Mouse (Mus musculus): ENCODE measurements at regions not wholly inside any gene's neighbourhood (a gene's known extent, or its start where the extent isn't known, plus 50 kb on each side); places are given as distances from the start of the nearest gene placed in this dataset.

DNA sequence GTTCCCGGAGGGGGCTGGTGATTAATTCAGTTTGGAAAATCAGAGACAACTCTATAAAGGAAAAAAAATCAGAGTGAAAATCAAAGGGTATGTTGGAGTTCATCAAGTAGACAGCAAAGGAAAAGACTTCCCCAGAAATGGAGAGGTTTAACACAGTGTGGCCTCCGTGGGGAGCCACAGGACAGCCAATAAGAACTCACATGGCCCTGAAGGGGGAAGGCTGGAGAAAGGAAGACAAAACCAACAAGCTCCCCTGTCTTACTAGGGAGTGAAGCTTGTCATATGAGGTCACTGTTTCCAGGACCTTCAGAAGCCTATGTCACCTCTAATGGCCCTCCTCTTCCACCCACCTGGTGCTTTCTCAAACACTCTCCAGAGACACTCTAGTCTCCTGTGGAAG lies 187.1 kb upstream of the Nckap5 start:
- 72% methylated on average over 2 of the region's 2 CpGs for WGBS
- no peaks in the 10 kb centered on the region for H3K36me3 ChIP-seq (ENCODE audit: control insufficient read depth, insufficient read depth, low read length)
- no peaks in the 10 kb centered on the region for H3K4me1 ChIP-seq (ENCODE audit: control insufficient read depth, insufficient read depth, low read length)
- H3K27me3 ChIP-seq (ENCODE audit: control insufficient read depth, insufficient read depth, low read length) = no peaks in the 10 kb centered on the region
- no peak overlapping the region for H3K9ac ChIP-seq (ENCODE audit: low read depth, low read length)
- H3K27ac ChIP-seq (ENCODE audit: low read depth, low read length) = no peak overlapping the region
- ATAC-seq (ENCODE audit: low FRiP score, low TSS enrichment) = peak; percentile 71; the same call in 1 of the 2 replicates
- H3K4me2 ChIP-seq (replicated peaks; ENCODE audit: low read depth, low read length) = no peak overlapping the region
- H3K9me3 ChIP-seq (ENCODE audit: control insufficient read depth, low read length) = no peaks in the 10 kb centered on the region
- H3K4me3 ChIP-seq (ENCODE audit: low read length) = no peak overlapping the region

DNA sequence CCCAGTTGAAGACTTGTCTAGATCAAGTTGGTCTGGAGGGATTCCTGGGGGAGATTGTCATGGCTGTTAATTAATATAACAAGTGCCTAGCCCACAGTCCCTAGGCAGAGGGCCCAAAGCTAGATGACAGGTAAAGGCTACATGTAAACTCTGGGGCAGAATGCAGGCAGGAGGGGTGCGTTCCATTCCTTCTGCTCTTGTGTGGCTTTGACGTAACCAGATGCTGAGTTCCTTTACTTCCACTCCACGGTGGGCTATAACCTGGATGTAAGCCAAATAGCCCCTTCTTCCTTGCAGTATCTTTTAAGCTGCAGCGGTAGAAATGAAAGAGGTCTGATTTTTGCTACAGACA lies 185.3 kb upstream of the Nckap5 start:
- no peak for ATAC-seq (ENCODE audit: low FRiP score, low TSS enrichment)
- 74% methylated on average over 4 of the region's 4 CpGs for WGBS
- no peak overlapping the region for H3K4me3 ChIP-seq (ENCODE audit: low read length)
- H3K9me3 ChIP-seq (ENCODE audit: control insufficient read depth, low read length) = no peaks in the 10 kb centered on the region
- no peaks in the 10 kb centered on the region for H3K36me3 ChIP-seq (ENCODE audit: control insufficient read depth, insufficient read depth, low read length)
- H3K4me2 ChIP-seq (replicated peaks; ENCODE audit: low read depth, low read length) = no peak overlapping the region
- H3K27ac ChIP-seq (ENCODE audit: low read depth, low read length) = no peak overlapping the region
- H3K27me3 ChIP-seq (ENCODE audit: control insufficient read depth, insufficient read depth, low read length) = no peaks in the 10 kb centered on the region
- H3K4me1 ChIP-seq (ENCODE audit: control insufficient read depth, insufficient read depth, low read length) = no peaks in the 10 kb centered on the region
- no peak overlapping the region for H3K9ac ChIP-seq (ENCODE audit: low read depth, low read length)

DNA sequence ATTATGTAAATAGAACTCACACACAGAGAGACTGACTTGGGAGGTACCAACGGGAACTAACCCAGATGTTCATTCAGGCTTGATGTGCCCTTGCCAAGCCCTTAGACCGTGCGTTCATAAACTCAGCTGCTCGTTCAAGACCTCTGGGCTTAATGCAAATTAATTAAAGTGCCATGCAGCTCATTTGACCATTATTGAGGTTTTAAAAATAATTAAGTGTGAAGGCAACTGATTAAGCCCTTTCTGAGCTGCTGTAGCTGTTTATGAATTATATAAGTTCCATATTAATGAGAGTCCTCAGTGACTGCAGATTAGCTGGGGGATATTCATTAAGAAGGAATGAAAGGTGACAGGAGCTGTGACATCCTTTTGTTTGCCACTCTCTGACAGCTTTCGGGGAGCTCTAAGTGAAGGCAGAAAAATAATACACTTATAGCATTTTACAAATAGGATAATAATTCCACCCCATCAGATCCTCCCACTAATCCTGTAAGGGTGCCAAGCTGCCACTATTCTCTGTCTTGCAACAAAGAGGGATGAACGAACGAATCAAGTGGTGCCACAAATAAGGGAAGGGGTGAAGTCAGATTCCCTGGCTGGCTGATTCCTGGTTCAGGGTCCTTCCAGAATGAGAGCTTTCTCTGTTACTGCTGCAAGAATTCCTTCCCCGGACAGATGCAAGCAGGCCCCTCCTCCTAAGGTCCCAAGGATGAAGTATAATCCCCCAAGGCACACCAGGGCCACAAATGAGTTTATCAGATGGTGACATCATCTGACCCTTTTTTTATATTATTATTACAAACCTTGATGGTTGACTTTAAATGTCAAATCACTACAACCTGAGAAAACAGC lies 184.7 kb upstream of the Nckap5 start:
- Histone ChIP-seq H3K4me3 (ENCODE audit: low read length) (no peak overlapping the region), H3K9me3 (ENCODE audit: control insufficient read depth, low read length) (no peaks in the 10 kb centered on the region), H3K4me1 (ENCODE audit: control insufficient read depth, insufficient read depth, low read length) (no peaks in the 10 kb centered on the region), H3K27me3 (ENCODE audit: control insufficient read depth, insufficient read depth, low read length) (no peaks in the 10 kb centered on the region), H3K27ac (ENCODE audit: low read depth, low read length) (no peak overlapping the region), H3K4me2 (replicated peaks; ENCODE audit: low read depth, low read length) (no peak overlapping the region), H3K36me3 (ENCODE audit: control insufficient read depth, insufficient read depth, low read length) (no peaks in the 10 kb centered on the region), H3K9ac (ENCODE audit: low read depth, low read length) (no peak overlapping the region)
- ATAC-seq (ENCODE audit: low FRiP score, low TSS enrichment) = no peak
- 44% methylated on average over 8 of the region's 8 CpGs for WGBS

DNA sequence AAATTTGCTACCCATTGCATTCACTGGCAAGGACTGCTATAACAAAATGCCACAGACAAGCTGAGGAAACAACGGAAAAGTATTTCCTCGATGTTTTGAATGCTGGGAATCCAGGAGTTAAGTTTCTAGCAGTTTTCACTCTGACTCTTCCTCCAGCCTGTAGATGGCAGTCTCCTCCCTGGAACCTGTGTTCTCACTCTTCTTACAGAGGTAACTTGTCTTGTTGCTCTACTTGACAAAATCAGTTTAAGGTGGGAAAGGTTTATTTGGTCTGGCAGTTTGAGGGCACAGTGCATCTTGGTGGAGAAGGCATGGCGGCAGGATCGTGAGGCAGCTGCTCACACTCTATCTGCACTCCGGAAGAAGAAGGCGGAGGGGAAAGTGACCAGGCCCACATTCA lies 181.3 kb upstream of the Nckap5 start:
- WGBS = 71% methylated on average over 6 of the region's 6 CpGs
- Histone ChIP-seq H3K9ac (ENCODE audit: low read depth, low read length) (no peak overlapping the region), H3K4me2 (replicated peaks; ENCODE audit: low read depth, low read length) (no peak overlapping the region), H3K4me3 (ENCODE audit: low read length) (no peak overlapping the region), H3K27me3 (ENCODE audit: control insufficient read depth, insufficient read depth, low read length) (no peaks in the 10 kb centered on the region), H3K27ac (ENCODE audit: low read depth, low read length) (no peak overlapping the region), H3K36me3 (ENCODE audit: control insufficient read depth, insufficient read depth, low read length) (no peaks in the 10 kb centered on the region), H3K4me1 (ENCODE audit: control insufficient read depth, insufficient read depth, low read length) (no peaks in the 10 kb centered on the region), H3K9me3 (ENCODE audit: control insufficient read depth, low read length) (no peaks in the 10 kb centered on the region)
- no peak for ATAC-seq (ENCODE audit: low FRiP score, low TSS enrichment)

DNA sequence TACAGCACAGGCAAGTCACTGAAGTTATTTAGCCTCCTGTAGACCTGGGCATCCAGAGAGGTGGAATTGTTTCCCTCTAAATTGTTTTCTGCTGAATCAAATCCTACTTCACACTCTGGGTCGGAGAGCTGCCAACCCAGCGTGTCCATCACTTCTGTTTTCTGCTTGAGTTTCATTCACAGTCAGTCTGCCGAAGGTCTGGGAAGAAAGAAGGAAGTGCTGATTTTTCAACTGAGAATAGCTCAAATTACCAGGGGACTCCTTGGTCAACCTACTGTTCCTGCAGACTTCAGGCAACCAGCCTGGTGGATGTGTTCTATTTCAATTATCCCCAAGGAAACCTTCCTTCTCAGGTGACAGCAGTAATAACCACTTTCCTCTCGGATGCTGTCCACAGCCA lies 179.1 kb upstream of the Nckap5 start:
- no peak overlapping the region for H3K4me2 ChIP-seq (replicated peaks; ENCODE audit: low read depth, low read length)
- H3K27ac ChIP-seq (ENCODE audit: low read depth, low read length) = no peak overlapping the region
- WGBS = 64% methylated on average over 4 of the region's 4 CpGs
- H3K4me1 ChIP-seq (ENCODE audit: control insufficient read depth, insufficient read depth, low read length) = no peaks in the 10 kb centered on the region
- H3K27me3 ChIP-seq (ENCODE audit: control insufficient read depth, insufficient read depth, low read length) = no peaks in the 10 kb centered on the region
- H3K36me3 ChIP-seq (ENCODE audit: control insufficient read depth, insufficient read depth, low read length) = no peaks in the 10 kb centered on the region
- no peak overlapping the region for H3K4me3 ChIP-seq (ENCODE audit: low read length)
- no peaks in the 10 kb centered on the region for H3K9me3 ChIP-seq (ENCODE audit: control insufficient read depth, low read length)
- H3K9ac ChIP-seq (ENCODE audit: low read depth, low read length) = no peak overlapping the region
- ATAC-seq (ENCODE audit: low FRiP score, low TSS enrichment) = no peak

DNA sequence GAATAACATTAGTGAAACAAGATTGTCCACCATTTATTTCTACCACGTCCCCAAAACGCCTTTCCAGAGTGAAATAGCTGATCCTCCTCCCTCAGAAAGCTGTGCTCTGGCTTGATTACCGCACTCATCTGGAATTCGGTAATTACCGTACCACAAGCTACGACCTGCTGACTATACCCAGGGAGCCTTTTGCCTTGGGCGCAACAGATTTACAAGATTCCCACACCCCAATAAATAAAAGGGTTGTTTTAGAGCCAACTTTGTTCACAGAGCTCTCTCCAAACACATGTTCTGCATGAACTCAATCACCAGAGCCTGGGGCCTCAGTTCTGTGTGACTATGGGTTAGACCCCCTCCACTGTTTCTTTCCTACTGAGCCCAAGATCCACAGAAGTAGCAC lies 171.1 kb upstream of the Nckap5 start:
- Histone ChIP-seq H3K27ac (ENCODE audit: low read depth, low read length) (no peak overlapping the region), H3K4me1 (ENCODE audit: control insufficient read depth, insufficient read depth, low read length) (no peaks in the 10 kb centered on the region), H3K4me2 (replicated peaks; ENCODE audit: low read depth, low read length) (no peak overlapping the region), H3K27me3 (ENCODE audit: control insufficient read depth, insufficient read depth, low read length) (no peaks in the 10 kb centered on the region), H3K9me3 (ENCODE audit: control insufficient read depth, low read length) (no peaks in the 10 kb centered on the region), H3K9ac (ENCODE audit: low read depth, low read length) (no peak overlapping the region), H3K4me3 (ENCODE audit: low read length) (no peak overlapping the region), H3K36me3 (ENCODE audit: control insufficient read depth, insufficient read depth, low read length) (no peaks in the 10 kb centered on the region)
- 56% methylated on average over 7 of the region's 7 CpGs for WGBS
- no peak for ATAC-seq (ENCODE audit: low FRiP score, low TSS enrichment)

DNA sequence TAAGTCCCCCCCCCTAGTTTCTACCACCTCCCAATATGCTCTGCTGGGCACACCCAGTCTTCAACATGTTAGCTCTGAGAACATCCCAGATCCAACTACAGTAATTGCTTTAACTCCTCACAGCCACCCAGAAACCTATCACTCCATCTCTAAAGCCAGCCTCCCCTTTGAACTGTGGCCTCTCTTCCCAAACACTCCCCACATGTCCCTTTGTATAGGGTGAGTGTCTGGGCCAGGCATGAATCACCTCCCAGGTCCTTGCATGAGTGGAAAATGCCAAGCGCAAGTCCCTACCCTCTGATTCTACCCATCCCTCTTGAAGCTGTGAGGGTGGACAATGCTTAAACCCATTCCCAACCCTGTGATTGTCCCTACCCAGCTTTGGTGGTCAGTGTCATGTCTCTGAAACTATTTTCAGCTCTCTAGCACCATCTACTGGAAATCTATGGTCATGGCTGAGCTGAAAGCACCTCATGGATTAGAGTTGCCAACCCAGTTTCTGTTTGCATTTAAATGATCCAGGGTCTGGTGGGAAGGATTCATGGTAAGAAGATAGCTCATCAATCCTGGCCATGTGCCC lies 162.6 kb upstream of the Nckap5 start:
- Histone ChIP-seq H3K4me2 (replicated peaks; ENCODE audit: low read depth, low read length) (no peak overlapping the region), H3K4me3 (ENCODE audit: low read length) (no peak overlapping the region), H3K36me3 (ENCODE audit: control insufficient read depth, insufficient read depth, low read length) (no peaks in the 10 kb centered on the region), H3K9ac (ENCODE audit: low read depth, low read length) (no peak overlapping the region), H3K27me3 (ENCODE audit: control insufficient read depth, insufficient read depth, low read length) (no peaks in the 10 kb centered on the region), H3K4me1 (ENCODE audit: control insufficient read depth, insufficient read depth, low read length) (no peaks in the 10 kb centered on the region), H3K9me3 (ENCODE audit: control insufficient read depth, low read length) (no peaks in the 10 kb centered on the region), H3K27ac (ENCODE audit: low read depth, low read length) (no peak overlapping the region)
- ATAC-seq (ENCODE audit: low FRiP score, low TSS enrichment) = peak; percentile 66
- 81% methylated on average over 1 of the region's 1 CpGs for WGBS

DNA sequence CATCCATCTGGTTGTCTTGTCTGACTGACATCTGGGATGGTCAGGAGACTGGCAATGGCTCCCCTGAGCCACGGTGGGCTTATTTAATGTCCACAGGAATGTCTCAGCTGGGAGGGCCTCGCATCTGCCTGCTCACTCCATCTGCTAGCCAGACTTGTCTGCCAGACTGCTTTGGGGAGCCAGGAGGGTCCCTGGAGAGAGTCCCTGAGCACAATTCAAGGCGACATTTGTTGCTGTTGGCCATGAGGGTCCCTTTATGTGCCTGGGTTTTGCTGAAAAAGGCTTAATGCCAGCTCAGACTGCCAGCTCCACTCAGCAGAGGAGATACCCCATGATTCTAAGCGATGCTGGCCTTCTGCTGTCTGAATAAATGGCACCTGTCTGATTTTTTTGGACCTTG lies 161.8 kb upstream of the Nckap5 start:
- WGBS = 68% methylated on average over 4 of the region's 4 CpGs
- Histone ChIP-seq H3K9me3 (ENCODE audit: control insufficient read depth, low read length) (no peaks in the 10 kb centered on the region), H3K27ac (ENCODE audit: low read depth, low read length) (no peak overlapping the region), H3K27me3 (ENCODE audit: control insufficient read depth, insufficient read depth, low read length) (no peaks in the 10 kb centered on the region), H3K4me3 (ENCODE audit: low read length) (no peak overlapping the region), H3K9ac (ENCODE audit: low read depth, low read length) (no peak overlapping the region), H3K36me3 (ENCODE audit: control insufficient read depth, insufficient read depth, low read length) (no peaks in the 10 kb centered on the region), H3K4me1 (ENCODE audit: control insufficient read depth, insufficient read depth, low read length) (no peaks in the 10 kb centered on the region), H3K4me2 (replicated peaks; ENCODE audit: low read depth, low read length) (no peak overlapping the region)
- no peak for ATAC-seq (ENCODE audit: low FRiP score, low TSS enrichment)

DNA sequence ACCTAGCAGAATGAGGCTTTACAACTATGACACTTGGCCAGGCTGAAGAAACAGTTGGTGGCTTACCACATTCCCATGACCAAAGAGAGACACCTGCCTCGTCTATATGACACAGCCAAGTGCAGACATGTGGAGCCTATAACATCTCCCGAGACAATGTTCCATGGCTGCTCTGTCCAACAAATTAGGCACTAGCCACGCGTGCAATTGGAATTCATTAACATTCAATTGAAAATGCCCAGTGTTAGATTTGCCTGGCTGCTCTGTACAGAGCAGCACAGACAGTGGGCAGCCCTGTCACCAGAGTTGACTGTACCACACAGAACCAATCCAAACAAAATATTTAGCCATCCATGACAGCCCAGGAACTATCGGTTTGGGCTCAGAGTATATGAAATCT lies 152.2 kb upstream of the Nckap5 start:
- 0 out of 2 replicates have a peak, but pooled peaks have one; percentile 16 for ATAC-seq (ENCODE audit: low FRiP score, low TSS enrichment)
- 83% methylated on average over 5 of the region's 5 CpGs for WGBS

More for the DNA sequence above, 152.2 kb upstream of the Nckap5 start:
- Histone ChIP-seq H3K36me3 (ENCODE audit: control insufficient read depth, insufficient read depth, low read length) (no peaks in the 10 kb centered on the region), H3K4me1 (ENCODE audit: control insufficient read depth, insufficient read depth, low read length) (no peaks in the 10 kb centered on the region), H3K9me3 (ENCODE audit: control insufficient read depth, low read length) (no peaks in the 10 kb centered on the region), H3K4me3 (ENCODE audit: low read length) (no peak overlapping the region), H3K9ac (ENCODE audit: low read depth, low read length) (no peak overlapping the region), H3K4me2 (replicated peaks; ENCODE audit: low read depth, low read length) (no peak overlapping the region), H3K27ac (ENCODE audit: low read depth, low read length) (no peak overlapping the region), H3K27me3 (ENCODE audit: control insufficient read depth, insufficient read depth, low read length) (no peaks in the 10 kb centered on the region)

Measured in kidney, embryonic 14.5 days (tissue).